Mouse (Mus musculus) lung, postnatal 0 days (tissue): ENCODE results near the gene Ctsw. TPM values are rescaled to one million over a fixed set of nuclear protein-coding genes. Genes with fewer than 3 reads are reported as not detected.

Experiments used
- ATAC-seq: fragments of 200-750 bp; cut with Nextera tagmentation; 2 replicates; pipeline ENCODE4 v1.8.0; 2017; ENCODE audit warnings: moderate library complexity
- DNase-seq: peaks from one replicate; pipeline ENCODE4 v3.0.0-alpha.2; 2016; ENCODE audit warnings: low spot score
- H3K27ac ChIP-seq: fragments of 300-500 bp; sonication (generic); 2 replicates; pipeline ENCODE4 v1.5.1; 2014; ENCODE audit warnings: antibody characterized with exemption, mild to moderate bottlenecking, low read length, mixed read lengths
- H3K27me3 ChIP-seq: fragments of 300-500 bp; sonication (generic); replicated peaks from 2 replicates; pipeline ENCODE4 v1.6.1; 2014; ENCODE audit warnings: low read length, mixed read lengths; ENCODE audit not compliant: insufficient read depth
- H3K36me3 ChIP-seq: fragments of 300-500 bp; sonication (generic); 2 replicates; pipeline ENCODE4 v1.6.1; 2014; ENCODE audit warnings: low read length, mixed read lengths; ENCODE audit not compliant: insufficient read depth
- H3K4me1 ChIP-seq: fragments of 300-500 bp; sonication (generic); 2 replicates; pipeline ENCODE4 v1.6.1; 2014; ENCODE audit warnings: antibody characterized with exemption, low read depth, low read length, mixed read lengths; ENCODE audit not compliant: insufficient read depth
- H3K4me2 ChIP-seq: fragments of 300-500 bp; sonication (generic); replicated peaks from 2 replicates; pipeline ENCODE4 v1.6.1; 2014; ENCODE audit warnings: low read depth, mild to moderate bottlenecking, low read length, moderate library complexity, mixed read lengths
- H3K4me3 ChIP-seq: fragments of 300-500 bp; sonication (generic); 2 replicates; pipeline ENCODE4 v1.5.1; 2014; ENCODE audit warnings: low read depth, low read length
- H3K9ac ChIP-seq: fragments of 300-500 bp; sonication (generic); replicated peaks from 2 replicates; pipeline ENCODE4 v1.6.1; 2014; ENCODE audit warnings: low read depth, mild to moderate bottlenecking
- H3K9me3 ChIP-seq: fragments of 300-500 bp; sonication (generic); 2 replicates; pipeline ENCODE4 v1.6.1; 2016; ENCODE audit warnings: low read length, mixed read lengths
- CTCF ChIP-seq: IDR thresholded peaks from 2 replicates; pipeline ENCODE4 v1.5.1; 2016; ENCODE audit warnings: antibody characterized with exemption, mild to moderate bottlenecking
- EP300 ChIP-seq: IDR thresholded peaks from 2 replicates; pipeline ENCODE4 v1.6.1; 2016; ENCODE audit warnings: antibody characterized with exemption, mild to moderate bottlenecking, control low read depth
- WGBS: fragments of 180-500 bp; shearing (Covaris S2); extraction: QIAGEN DNeasy Blood & Tissue Kit; methylation state at CpG from one replicate; pipeline ENCODE4 v1.1.7; 2014; 5-methylcytosine and 5-hydroxymethylcytosine counted together
- polyA plus RNA-seq: library from polyadenylated mRNA; unstranded; fragments of >200 nt; fragmentation: Nextera tagmentation; extraction: Ambion mirVana; gene quantifications from 2 replicates; pipeline ENCODE4 v1.2.1, GENCODE M21; 2015

Gene Ctsw
- polyA plus RNA-seq, 1 experiment from 2014 or later, result 2.6 TPM

- ATAC-seq (no peak), DNase-seq (no peak)
- Histone ChIP-seq H3K27me3 (no peaks in the 10 kb centered on the region), H3K36me3 (0 out of 2 replicates have a peak, but pooled peaks cover 17% of the 10 kb centered on the region), H3K9ac (no peak overlapping the region), H3K27ac (no peak overlapping the region), H3K4me1 (peaks cover 14% of the 10 kb centered on the region), H3K4me3 (no peak overlapping the region), H3K4me2 (no peak overlapping the region), H3K9me3 (no peaks in the 10 kb centered on the region)
- TF ChIP-seq CTCF (no peak), EP300 (no peak)
- WGBS, result 85% methylated on average over 9 of the region's 9 CpGs
These were observed 48.7 kb downstream of the Ctsw start for GRCm38 (mm10) chr19:5419630-5420029.

DNA sequence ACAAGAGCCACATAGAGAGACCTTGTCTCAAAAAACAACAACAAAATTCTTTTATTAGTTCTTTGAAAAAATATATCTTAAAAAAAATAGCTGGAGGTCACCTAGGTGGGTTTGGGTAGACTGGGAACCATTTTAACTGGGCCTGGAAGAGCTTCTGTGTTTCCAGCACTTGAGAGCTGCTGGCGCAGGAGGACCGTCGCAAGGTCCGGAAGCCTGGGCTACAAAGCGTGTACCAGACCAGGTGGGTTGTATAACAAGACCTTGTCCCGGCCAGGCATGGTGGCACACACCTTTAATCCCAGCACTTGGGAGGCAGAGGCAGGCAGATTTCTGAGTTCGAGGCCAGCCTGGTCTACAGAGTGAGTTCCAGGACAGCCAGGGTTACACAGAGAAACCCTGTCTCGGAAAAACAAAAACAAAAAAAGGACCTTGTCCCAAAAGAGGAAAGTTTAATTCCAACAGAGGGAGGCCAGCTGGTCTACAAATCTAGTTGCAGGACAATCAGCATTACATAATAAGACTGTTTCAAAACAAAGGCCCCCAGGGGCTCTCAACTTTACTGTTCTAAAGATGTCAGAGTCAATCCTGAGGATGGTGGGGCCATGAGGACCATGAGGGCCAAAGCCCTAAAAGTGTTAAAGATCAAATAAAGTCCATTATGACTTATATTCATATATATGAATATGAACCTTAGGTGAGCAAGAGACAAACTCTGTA lies 49.4 kb downstream of the Ctsw start:
- H3K9me3 ChIP-seq, result no peaks in the 10 kb centered on the region
- no peak overlapping the region for H3K27ac ChIP-seq
- peaks cover 20% of the 10 kb centered on the region for H3K4me1 ChIP-seq
- 93% methylated on average over 7 of the region's 8 CpGs for WGBS
- no peak overlapping the region for H3K9ac ChIP-seq
- no peak for TF ChIP-seq CTCF
- no peaks in the 10 kb centered on the region for H3K27me3 ChIP-seq
- peak; percentile 58 for DNase-seq
- no peak for ATAC-seq
- 0 out of 2 replicates have a peak, but pooled peaks cover 17% of the 10 kb centered on the region for H3K36me3 ChIP-seq
- H3K4me2 ChIP-seq, result no peak overlapping the region
- no peak overlapping the region for H3K4me3 ChIP-seq

Other genes starting within 250 kb of the Ctsw start
- 9.3 and 10.4 TPM in 2 replicates for gene Pacs1, start 195.4 kb downstream of the Ctsw start, polyA plus RNA-seq
- 200 TPM in 2 replicates for gene Sf3b2, start 173.1 kb downstream of the Ctsw start, polyA plus RNA-seq
- 0.55 and 0.57 TPM in 2 replicates for gene Gal3st3, start 170.2 kb downstream of the Ctsw start, polyA plus RNA-seq
- not detected in 2 replicates for gene Catsper1, start 132.8 kb downstream of the Ctsw start, polyA plus RNA-seq
- gene Cst6, start 118.9 kb downstream of the Ctsw start, polyA plus RNA-seq, result 0.65 and 1.4 TPM in 2 replicates
- gene Eif1ad, start 101.8 kb downstream of the Ctsw start, polyA plus RNA-seq, result 21.5 and 25.4 TPM in 2 replicates
- gene Banf1, start 101.3 kb downstream of the Ctsw start, polyA plus RNA-seq, result 182 and 191 TPM in 2 replicates
- 35.2 and 43.5 TPM in 2 replicates for gene Sart1, start 79.8 kb downstream of the Ctsw start, polyA plus RNA-seq
- 1.1 TPM in 2 replicates for gene Tsga10ip, start 66.0 kb downstream of the Ctsw start, polyA plus RNA-seq
- 352 and 379 TPM in 2 replicates for gene Drap1, start 43.5 kb downstream of the Ctsw start, polyA plus RNA-seq
- gene AI837181, start 43.4 kb downstream of the Ctsw start, polyA plus RNA-seq, result 61.7 and 63.6 TPM in 2 replicates
- 0.31 TPM in 1 of 2 replicates, not detected in the other for gene Fosl1, start 21.0 kb downstream of the Ctsw start, polyA plus RNA-seq
- 14.4 and 18.0 TPM in 2 replicates for gene Ccdc85b, start 10.6 kb downstream of the Ctsw start, polyA plus RNA-seq
- 133 and 135 TPM in 2 replicates for gene Fibp, start 7.9 kb downstream of the Ctsw start, polyA plus RNA-seq
- 91.8 and 96.1 TPM in 2 replicates for gene Efemp2, start 5.4 kb upstream of the Ctsw start, polyA plus RNA-seq
- 46.7 and 50.2 TPM in 2 replicates for gene Mus81, start 19.9 kb upstream of the Ctsw start, polyA plus RNA-seq
- gene Cfl1, start 21.9 kb upstream of the Ctsw start, polyA plus RNA-seq, result 1,591 and 1,653 TPM in 2 replicates
- gene 1700020D05Rik, start 35.3 kb upstream of the Ctsw start, polyA plus RNA-seq, result not detected in 2 replicates
- gene Snx32, start 42.0 kb upstream of the Ctsw start, polyA plus RNA-seq, result 3.6 and 3.7 TPM in 2 replicates
- gene Ovol1, start 92.1 kb upstream of the Ctsw start, polyA plus RNA-seq, result 2.1 and 2.2 TPM in 2 replicates
- 3.9 and 4.3 TPM in 2 replicates for gene Ap5b1, start 99.5 kb upstream of the Ctsw start, polyA plus RNA-seq
- 59.6 and 68.5 TPM in 2 replicates for gene Rnaseh2c, start 133.4 kb upstream of the Ctsw start, polyA plus RNA-seq
- gene Kat5, start 141.7 kb upstream of the Ctsw start, polyA plus RNA-seq, result 51.1 and 51.9 TPM in 2 replicates
- 50.1 and 51.5 TPM in 2 replicates for gene Rela, start 169.0 kb upstream of the Ctsw start, polyA plus RNA-seq
- 32.6 and 38.2 TPM in 2 replicates for gene Sipa1, start 195.2 kb upstream of the Ctsw start, polyA plus RNA-seq
- 36.8 and 36.9 TPM in 2 replicates for gene Map3k11, start 220.2 kb upstream of the Ctsw start, polyA plus RNA-seq
- 11.3 and 12.9 TPM in 2 replicates for gene Pcnx3, start 220.4 kb upstream of the Ctsw start, polyA plus RNA-seq
- gene Kcnk7, start 235.9 kb upstream of the Ctsw start, polyA plus RNA-seq, result 0.87 and 1.3 TPM in 2 replicates